Comparison of ENCODE assay signal across 8 mouse cellular contexts in the genomic region with DNA sequence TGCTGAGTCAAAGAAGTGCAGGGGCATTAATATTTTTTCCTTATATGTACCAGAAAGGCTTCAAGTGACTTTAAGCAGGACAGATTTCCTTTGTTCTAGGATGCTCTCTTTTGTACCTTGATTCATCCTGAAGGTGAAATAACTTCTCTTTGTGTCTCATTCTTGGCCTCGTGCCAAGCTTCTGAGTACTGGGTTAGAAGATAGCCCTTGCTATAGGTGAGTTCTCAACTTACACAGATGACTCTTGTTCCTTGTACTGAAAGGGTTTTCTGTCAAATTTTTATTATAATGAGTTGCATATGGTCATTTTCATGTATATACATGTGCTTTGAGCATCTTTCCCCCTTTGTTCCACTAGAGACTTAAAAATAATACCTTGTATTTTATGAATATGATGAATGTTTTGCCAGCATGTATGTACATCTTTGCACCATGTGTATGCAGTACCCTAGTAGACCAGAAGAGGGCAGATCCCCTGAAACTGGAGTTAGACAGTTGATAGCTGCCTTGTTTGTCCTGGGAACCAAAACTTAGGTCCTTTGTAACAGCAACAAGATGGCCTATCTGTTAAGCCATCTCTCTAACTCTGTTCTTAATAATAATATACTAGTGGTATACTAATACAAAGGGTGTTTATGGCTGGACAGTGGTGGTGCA. TPM values are rescaled to one million over a fixed set of nuclear protein-coding genes. Genes with fewer than 3 reads are reported as not detected.
DNase-seq lines count a peak whose midpoint lies in the region; ATAC-seq and TF ChIP-seq lines count a peak whose summit lies in the region.
"Had no signal": no experiment of that assay in that cellular context is flagged by ENCODE, and none has a peak within 500 bp of the region (broad histone marks: within the 10 kb centered on the region; RNA-seq: fewer than 3 reads in every experiment).

No protein-coding gene starts in this region.

- H3K9me3 ChIP-seq in MEL (replicated peaks; ENCODE audit: insufficient read depth, low read length), result no peaks in the 10 kb centered on the region
- H3K9me3 ChIP-seq in heart, embryonic 11.5 days (replicated peaks; ENCODE audit: control insufficient read depth, low read length), result no peaks in the 10 kb centered on the region

- intact Hi-C loops in left cerebral cortex, postnatal 14 days (cut with DNase I), result no loop called here

- no peak for ATAC-seq in heart, embryonic 11.5 days (replicated peaks; ENCODE audit: insufficient number of reproducible peaks, low FRiP score, low TSS enrichment)

- H3K9ac ChIP-seq in MEL (ENCODE audit: control insufficient read depth, low read depth, low read length, poor library complexity, severe bottlenecking), result no peak overlapping the region
- H3K9ac ChIP-seq in heart, embryonic 11.5 days (ENCODE audit: low read depth, low read length), result no peak overlapping the region

- H3K27ac ChIP-seq in MEL (ENCODE audit: control insufficient read depth, low read depth, low read length), result no peak overlapping the region
- H3K27ac ChIP-seq in heart, embryonic 11.5 days (ENCODE audit: low read depth, low read length), result no peak overlapping the region

- no peak overlapping the region for H3K4me2 ChIP-seq in heart, embryonic 11.5 days

- no peaks in the 10 kb centered on the region for H3K27me3 ChIP-seq in MEL (ENCODE audit: control insufficient read depth in 1 of 2, insufficient read depth in 2 of 2, low read length in 2 of 2)
- no peaks in the 10 kb centered on the region for H3K27me3 ChIP-seq in heart, embryonic 11.5 days (ENCODE audit: control insufficient read depth, insufficient read depth, low read length)

- 83% methylated on average over 1 of the region's 1 CpGs for WGBS in heart, embryonic 11.5 days (ENCODE audit: insufficient replicate concordance)

- H3K79me2 ChIP-seq in MEL (ENCODE audit: control insufficient read depth, insufficient read depth, low read length, poor library complexity), result peaks cover 27% of the 10 kb centered on the region

- peak; percentile 21 to 84 (median 62); a peak in 5 of 6 replicates for TF ChIP-seq CTCF in MEL (IDR thresholded peaks at IDR 0.05 in 2 of 3, conservative IDR thresholded peaks at IDR 0.05 in 1 of 3; ENCODE audit: control insufficient read depth in 1 of 3, insufficient read depth in 1 of 3, low read depth in 2 of 3, low read length in 3 of 3, poor library complexity in 1 of 3, severe bottlenecking in 1 of 3)

- TF ChIP-seq RAD21 in MEL (IDR thresholded peaks at IDR 0.05; ENCODE audit: low read depth, low read length), result no peak

- no peak for TF ChIP-seq POLR2A in MEL (IDR thresholded peaks at IDR 0.05; ENCODE audit: control insufficient read depth in 1 of 2, insufficient read depth in 1 of 2, low read depth in 1 of 2, low read length in 2 of 2, poor library complexity in 1 of 2)

- H3K36me3 ChIP-seq in MEL (ENCODE audit: control insufficient read depth in 1 of 2, insufficient read depth in 2 of 2, low read length in 2 of 2), result peaks cover 17 to 48% of the 10 kb centered on the region in 2 experiments
- H3K36me3 ChIP-seq in heart, embryonic 11.5 days (ENCODE audit: control insufficient read depth, insufficient read depth, low read length), result peaks cover 16% of the 10 kb centered on the region; the same call in 1 of the 2 replicates

- peak; percentile 12 to 29 for DNase-seq in left cerebral cortex, postnatal 14 days (ENCODE audit: low spot score in 2 of 2)
- DNase-seq in left cerebral cortex, adult 8-10 months (ENCODE audit: low spot score in 2 of 2), result no peak
- DNase-seq in MEL (ENCODE audit: low read depth, low spot score), result peak; percentile 86
- peak; percentile 34 for DNase-seq in embryo, embryonic 11 days
- peak; percentile 57 for DNase-seq in retina, embryonic 14.5 days (ENCODE audit: low spot score)
- no peak for DNase-seq in layer of hippocampus, postnatal 36 days

- no peaks in the 10 kb centered on the region for H3K4me1 ChIP-seq in MEL (ENCODE audit: control insufficient read depth in 1 of 2, insufficient read depth in 2 of 2, low read length in 2 of 2)
- H3K4me1 ChIP-seq in heart, embryonic 11.5 days (ENCODE audit: control insufficient read depth, insufficient read depth, low read length), result no peaks in the 10 kb centered on the region

- TF ChIP-seq EP300 in MEL (IDR thresholded peaks at IDR 0.05; ENCODE audit: low read depth in 1 of 2, low read length in 2 of 2), result 0 out of 4 replicates have a peak, but pooled peaks of 1 of the 2 experiments have one; percentile 13

- H3K4me3 ChIP-seq in MEL (ENCODE audit: control insufficient read depth in 1 of 2, insufficient read depth in 1 of 2, low read depth in 2 of 2, low read length in 2 of 2), result no peak overlapping the region
- no peak overlapping the region for H3K4me3 ChIP-seq in heart, embryonic 11.5 days (ENCODE audit: low read depth, low read length)
- H3K4me3 ChIP-seq: erythroblast, embryonic 14.5 days had no signal

TF ChIP-seq in MEL, 35 proteins besides CTCF, POLR2A, EP300 and RAD21:
- no peak for TF ChIP-seq ELF1 (IDR thresholded peaks at IDR 0.05; ENCODE audit: low read depth, low read length)
- TF ChIP-seq MYB (IDR thresholded peaks at IDR 0.05; ENCODE audit: low read depth, low read length), result no peak
- no peak for TF ChIP-seq GATA1 (IDR thresholded peaks at IDR 0.05; ENCODE audit: low read depth, low read length)
- TF ChIP-seq SIN3A (IDR thresholded peaks at IDR 0.05; ENCODE audit: low read length), result 0 out of 2 replicates have a peak, but pooled peaks have one; percentile 27
- no peak for TF ChIP-seq USF2 (IDR thresholded peaks at IDR 0.05; ENCODE audit: borderline replicate concordance in 1 of 2, insufficient read depth in 1 of 2, low read depth in 1 of 2, low read length in 2 of 2)
- no peak for TF ChIP-seq BHLHE40 (IDR thresholded peaks at IDR 0.05; ENCODE audit: borderline replicate concordance, low read depth, low read length)
- no peak for TF ChIP-seq USF1 (IDR thresholded peaks at IDR 0.05; ENCODE audit: low read depth, low read length)
- peak; percentile 37 for TF ChIP-seq SMC3 (IDR thresholded peaks at IDR 0.05; ENCODE audit: low read depth, low read length)
- TF ChIP-seq ZNF384 (IDR thresholded peaks at IDR 0.05; ENCODE audit: low read depth, low read length), result no peak

RNA-seq across cellular contexts. Expression of gene Otud4, which starts 10.9 kb away (rescaled TPM):
- 10 to 100 TPM; 36.8 to 44.4 TPM for total RNA-seq in left cerebral cortex, postnatal 14 days (2021)
- total RNA-seq in left cerebral cortex, adult 8-10 months (2022), result 10 to 100 TPM; 36.1 to 41.6 (median 38.0) TPM
- total RNA-seq in MEL (2012; rRNA removed), result 42.8 and 45.3 TPM in 2 replicates
- 10 to 100 TPM; 51.7 to 53.4 TPM for polyA plus RNA-seq in MEL (2012; ENCODE audit: insufficient read depth in 1 of 2, insufficient read length in 2 of 2, low read depth in 1 of 2, low replicate concordance in 2 of 2, missing spikeins in 1 of 2)
- 10 to 100 TPM; 37.4 to 41.9 TPM for total RNA-seq in layer of hippocampus, postnatal 36 days (2021)
- polyA plus RNA-seq in heart, embryonic 11.5 days (2014; fragmentation: Nextera tagmentation; extraction: Ambion mirVana), result 26.5 and 27.0 TPM in 2 replicates

Comparison
In these comparisons a context has a peak if more than half of its experiments do, and no peak if none do; other contexts are left out.
1. DNase-seq: peak in left cerebral cortex, postnatal 14 days (2 of 2), MEL (single experiment), embryo, embryonic 11 days (single experiment) and retina, embryonic 14.5 days (single experiment); none in left cerebral cortex, adult 8-10 months (0 of 2) and layer of hippocampus, postnatal 36 days (0 of 2).